Mouse (Mus musculus): ENCODE measurements around the gene Rai14. TPM values are rescaled to one million over a fixed set of nuclear protein-coding genes. Genes with fewer than 3 reads are reported as not detected.
A peak's percentile ranks its signal among the peaks of the same experiment; 100 is the strongest.

The Rai14 gene
- polyA plus RNA-seq, 1 experiment from 2014 or later: 75.0 TPM

DNA sequence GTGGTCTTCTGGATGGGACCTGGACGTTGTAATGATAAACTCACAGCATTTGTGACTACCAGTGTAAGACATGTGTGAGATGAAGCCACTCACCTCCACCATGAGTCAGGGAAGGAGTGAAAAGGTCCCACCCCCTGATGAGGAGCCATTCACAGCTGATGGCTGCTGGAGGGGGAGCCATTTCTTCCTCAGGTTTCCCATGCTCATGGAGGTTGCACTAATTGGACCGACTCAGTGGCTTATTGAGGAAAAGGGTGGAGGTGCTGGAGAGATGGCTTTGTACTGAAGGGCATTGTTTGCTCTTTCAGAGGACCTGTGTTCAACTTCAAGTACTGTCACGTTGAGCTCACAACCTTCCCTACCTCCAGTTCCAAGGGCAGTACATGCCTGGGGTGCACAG is 10.4 kb upstream of the Rai14 start:
- Histone ChIP-seq H3K36me3 (ENCODE audit: control insufficient read depth, insufficient read depth, low read length) (no peaks in the 10 kb centered on the region), H3K27me3 (ENCODE audit: control insufficient read depth, insufficient read depth, low read length) (no peaks in the 10 kb centered on the region), H3K4me3 (ENCODE audit: low read length) (no peak overlapping the region), H3K27ac (ENCODE audit: low read depth, low read length) (no peak overlapping the region), H3K9me3 (ENCODE audit: control insufficient read depth, low read length) (no peaks in the 10 kb centered on the region), H3K9ac (ENCODE audit: low read depth, low read length) (no peak overlapping the region), H3K4me2 (replicated peaks; ENCODE audit: low read depth, low read length) (no peak overlapping the region), H3K4me1 (ENCODE audit: control insufficient read depth, insufficient read depth, low read length) (0 out of 2 replicates have a peak, but pooled peaks cover 4% of the 10 kb centered on the region)
- WGBS: 85% methylated on average over 3 of the region's 3 CpGs
- no peak for ATAC-seq (ENCODE audit: low FRiP score, low TSS enrichment)

DNA sequence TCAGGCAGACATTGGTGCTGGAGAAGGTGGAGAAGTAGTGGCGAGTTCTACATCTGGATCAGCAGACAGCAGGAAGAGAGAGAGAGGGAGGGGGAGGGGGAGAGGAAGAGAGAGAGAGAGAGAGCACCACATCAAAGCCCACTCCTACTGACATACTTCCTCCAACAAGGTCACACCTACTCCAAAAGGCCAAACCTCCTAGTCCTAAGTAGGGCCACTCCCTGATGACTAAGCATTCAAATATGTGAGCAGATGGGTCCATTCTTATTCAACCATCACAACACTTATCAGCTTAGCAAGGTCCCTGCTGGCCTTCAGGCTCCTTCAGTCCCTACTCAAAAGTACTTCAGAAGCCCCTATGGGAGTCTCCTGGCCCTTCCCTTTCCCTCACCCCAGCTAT is 9.1 kb upstream of the Rai14 start:
- WGBS: 45% methylated on average over 1 of the region's 1 CpGs
- Histone ChIP-seq H3K36me3 (ENCODE audit: control insufficient read depth, insufficient read depth, low read length) (no peaks in the 10 kb centered on the region), H3K27me3 (ENCODE audit: control insufficient read depth, insufficient read depth, low read length) (no peaks in the 10 kb centered on the region), H3K4me1 (ENCODE audit: control insufficient read depth, insufficient read depth, low read length) (0 out of 2 replicates have a peak, but pooled peaks cover 4% of the 10 kb centered on the region), H3K4me3 (ENCODE audit: low read length) (no peak overlapping the region), H3K27ac (ENCODE audit: low read depth, low read length) (no peak overlapping the region), H3K9me3 (ENCODE audit: control insufficient read depth, low read length) (no peaks in the 10 kb centered on the region), H3K4me2 (replicated peaks; ENCODE audit: low read depth, low read length) (no peak overlapping the region), H3K9ac (ENCODE audit: low read depth, low read length) (no peak overlapping the region)
- no peak for ATAC-seq (ENCODE audit: low FRiP score, low TSS enrichment)

DNA sequence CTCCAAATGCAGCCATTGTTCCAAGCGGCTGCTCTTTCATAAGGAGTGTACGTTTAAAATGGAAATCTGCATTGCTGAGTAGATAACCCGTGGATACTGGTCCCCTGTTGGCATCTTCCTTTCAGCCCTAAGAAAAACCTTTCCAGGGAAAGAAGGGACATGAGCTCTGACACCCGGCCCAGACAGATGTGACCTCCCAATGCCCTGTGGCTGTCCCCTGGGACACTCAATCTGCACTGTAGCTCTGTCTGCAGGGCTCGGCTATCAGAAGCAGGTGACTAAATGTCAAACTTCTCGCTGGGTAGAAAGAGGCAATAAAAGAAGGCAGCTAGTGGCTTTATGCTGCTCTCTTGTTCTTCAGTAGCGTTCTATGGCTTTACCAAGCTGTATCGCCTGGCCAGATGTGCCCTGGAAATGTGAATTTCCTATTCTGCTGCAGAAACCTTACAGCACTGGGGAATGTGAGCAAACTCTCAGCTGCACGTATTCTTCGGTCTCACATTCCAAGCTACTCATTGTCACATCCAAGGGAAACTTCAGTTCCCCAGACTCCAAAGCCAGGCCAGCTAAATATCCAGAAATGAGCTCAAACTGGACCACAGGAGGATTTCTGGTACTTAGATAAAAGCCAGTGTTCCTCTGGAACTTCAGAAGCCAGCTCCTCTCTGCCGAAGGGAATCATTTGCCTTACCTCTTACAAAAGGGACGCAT is 8.4 kb upstream of the Rai14 start:
- no peak overlapping the region for H3K4me3 ChIP-seq (ENCODE audit: low read length)
- no peaks in the 10 kb centered on the region for H3K27me3 ChIP-seq (ENCODE audit: control insufficient read depth, insufficient read depth, low read length)
- no peaks in the 10 kb centered on the region for H3K9me3 ChIP-seq (ENCODE audit: control insufficient read depth, low read length)
- H3K9ac ChIP-seq (ENCODE audit: low read depth, low read length): no peak overlapping the region
- ATAC-seq (ENCODE audit: low FRiP score, low TSS enrichment): no peak
- no peak overlapping the region for H3K27ac ChIP-seq (ENCODE audit: low read depth, low read length)
- 33% methylated on average over 12 of the region's 12 CpGs for WGBS
- H3K4me2 ChIP-seq (replicated peaks; ENCODE audit: low read depth, low read length): no peak overlapping the region
- no peaks in the 10 kb centered on the region for H3K36me3 ChIP-seq (ENCODE audit: control insufficient read depth, insufficient read depth, low read length)
- 0 out of 2 replicates have a peak, but pooled peaks cover 4% of the 10 kb centered on the region for H3K4me1 ChIP-seq (ENCODE audit: control insufficient read depth, insufficient read depth, low read length)

DNA sequence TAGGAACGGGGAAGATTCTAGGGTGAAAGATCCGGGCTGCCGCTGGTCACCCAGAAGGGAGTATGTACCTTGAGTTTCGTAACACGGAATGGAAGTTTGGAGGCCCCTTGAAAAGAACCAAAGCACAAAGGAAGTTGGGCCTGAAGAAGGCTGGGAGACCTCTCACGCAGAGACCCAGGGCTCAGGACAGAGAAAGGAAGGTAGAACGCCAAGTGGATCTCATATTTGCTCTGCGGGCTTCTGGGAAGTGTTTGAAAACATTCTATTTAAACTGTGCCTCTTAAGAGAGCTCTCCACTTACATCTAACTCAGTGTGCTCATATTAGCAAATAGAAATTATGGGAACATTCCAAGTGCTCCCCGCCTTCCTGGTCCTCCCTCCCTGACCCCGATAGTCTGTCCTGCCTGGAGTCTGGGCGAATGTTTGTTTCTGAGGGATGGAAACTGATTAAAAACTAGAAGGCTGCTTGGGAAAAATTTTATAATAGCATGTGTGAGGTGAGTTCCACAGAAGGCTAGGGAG is 6.9 kb upstream of the Rai14 start:
- no peak overlapping the region for H3K9ac ChIP-seq (ENCODE audit: low read depth, low read length)
- H3K36me3 ChIP-seq (ENCODE audit: control insufficient read depth, insufficient read depth, low read length): no peaks in the 10 kb centered on the region
- H3K27ac ChIP-seq (ENCODE audit: low read depth, low read length): peak overlapping the region; percentile 17; the same call in 1 of the 2 replicates
- H3K27me3 ChIP-seq (ENCODE audit: control insufficient read depth, insufficient read depth, low read length): no peaks in the 10 kb centered on the region
- 0 out of 2 replicates have a peak, but pooled peaks cover 4% of the 10 kb centered on the region for H3K4me1 ChIP-seq (ENCODE audit: control insufficient read depth, insufficient read depth, low read length)
- no peaks in the 10 kb centered on the region for H3K9me3 ChIP-seq (ENCODE audit: control insufficient read depth, low read length)
- WGBS: 91% methylated on average over 11 of the region's 11 CpGs
- no peak overlapping the region for H3K4me3 ChIP-seq (ENCODE audit: low read length)
- ATAC-seq (ENCODE audit: low FRiP score, low TSS enrichment): no peak
- no peak overlapping the region for H3K4me2 ChIP-seq (replicated peaks; ENCODE audit: low read depth, low read length)

DNA sequence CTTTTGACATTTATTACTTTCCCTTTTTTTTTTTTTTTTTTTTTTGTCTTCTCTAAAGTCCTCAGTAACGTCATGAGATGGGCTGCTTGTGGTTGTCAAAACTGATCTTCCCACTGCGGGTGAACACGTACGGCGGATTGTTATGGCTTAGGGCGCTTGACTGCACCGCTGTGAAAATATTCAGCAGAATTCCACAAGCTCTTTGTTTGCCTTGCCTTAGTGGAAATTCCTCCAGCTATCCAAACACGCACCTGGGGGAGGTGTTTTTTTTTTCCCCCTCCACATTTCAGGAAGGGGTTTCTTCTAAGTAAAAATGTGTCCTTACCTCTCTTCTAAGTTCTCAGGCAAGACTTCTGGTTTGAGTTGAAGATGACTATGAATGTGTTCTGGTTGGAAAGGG is 6.2 kb upstream of the Rai14 start:
- Histone ChIP-seq H3K27ac (ENCODE audit: low read depth, low read length) (peak overlapping the region; percentile 17; the same call in 1 of the 2 replicates), H3K9me3 (ENCODE audit: control insufficient read depth, low read length) (no peaks in the 10 kb centered on the region), H3K4me1 (ENCODE audit: control insufficient read depth, insufficient read depth, low read length) (0 out of 2 replicates have a peak, but pooled peaks cover 4% of the 10 kb centered on the region), H3K4me3 (ENCODE audit: low read length) (no peak overlapping the region), H3K27me3 (ENCODE audit: control insufficient read depth, insufficient read depth, low read length) (no peaks in the 10 kb centered on the region), H3K4me2 (replicated peaks; ENCODE audit: low read depth, low read length) (no peak overlapping the region), H3K36me3 (ENCODE audit: control insufficient read depth, insufficient read depth, low read length) (no peaks in the 10 kb centered on the region), H3K9ac (ENCODE audit: low read depth, low read length) (no peak overlapping the region)
- 39% methylated on average over 8 of the region's 8 CpGs for WGBS
- no peak for ATAC-seq (ENCODE audit: low FRiP score, low TSS enrichment)

- Histone ChIP-seq H3K9me3 (ENCODE audit: control insufficient read depth, low read length) (no peaks in the 10 kb centered on the region), H3K4me3 (ENCODE audit: low read length) (no peak overlapping the region), H3K4me1 (ENCODE audit: control insufficient read depth, insufficient read depth, low read length) (0 out of 2 replicates have a peak, but pooled peaks cover 4% of the 10 kb centered on the region), H3K4me2 (replicated peaks; ENCODE audit: low read depth, low read length) (no peak overlapping the region), H3K27me3 (ENCODE audit: control insufficient read depth, insufficient read depth, low read length) (no peaks in the 10 kb centered on the region), H3K27ac (ENCODE audit: low read depth, low read length) (no peak overlapping the region), H3K36me3 (ENCODE audit: control insufficient read depth, insufficient read depth, low read length) (no peaks in the 10 kb centered on the region), H3K9ac (ENCODE audit: low read depth, low read length) (no peak overlapping the region)
- WGBS: 76% methylated on average over 11 of the region's 11 CpGs
- ATAC-seq (ENCODE audit: low FRiP score, low TSS enrichment): no peak
Measured at GRCm38 (mm10) chr15:10720188-10720587, 5.8 kb upstream of the Rai14 start.

DNA sequence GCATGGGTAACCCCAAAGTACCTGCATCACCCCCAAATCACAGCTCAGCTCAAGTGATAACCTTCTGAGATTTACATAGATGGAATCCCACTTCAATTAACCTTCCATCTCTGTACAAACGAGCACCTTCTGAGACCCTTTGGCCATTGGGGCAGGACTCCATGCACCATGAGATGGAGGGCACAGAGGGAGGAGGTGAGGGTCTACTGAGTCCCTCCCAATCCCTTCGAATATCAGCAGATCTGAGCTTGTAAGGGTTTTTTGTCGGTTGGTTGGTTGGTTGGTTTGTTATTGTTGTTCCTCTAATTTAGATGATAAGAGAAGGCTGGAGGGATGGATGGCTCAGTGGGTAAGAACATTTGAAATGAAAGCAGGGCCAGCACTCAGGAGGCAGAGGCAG is 5.1 kb upstream of the Rai14 start:
- ATAC-seq (ENCODE audit: low FRiP score, low TSS enrichment): no peak
- 81% methylated on average over 3 of the region's 3 CpGs for WGBS
- H3K4me2 ChIP-seq (replicated peaks; ENCODE audit: low read depth, low read length): no peak overlapping the region

DNA sequence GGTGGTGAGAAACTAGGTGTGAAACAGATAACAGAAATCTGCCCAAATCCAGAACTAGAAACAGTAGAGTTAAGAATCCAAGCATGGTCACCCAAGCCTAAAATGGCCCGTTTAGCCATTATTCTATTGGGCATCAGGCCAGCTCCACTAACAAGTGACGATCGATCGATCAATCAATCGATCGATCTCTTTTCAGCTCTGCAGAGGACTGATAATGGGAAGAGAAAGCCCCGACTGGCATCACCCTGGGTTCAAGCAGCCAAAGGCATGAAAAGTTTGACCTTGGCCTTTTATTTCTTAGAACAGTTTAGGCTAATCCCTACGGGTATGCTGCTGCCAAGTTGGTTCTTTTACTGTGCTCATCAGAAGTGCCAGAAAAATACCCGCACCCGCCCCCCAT is 4.3 kb upstream of the Rai14 start:
- Histone ChIP-seq H3K4me2 (replicated peaks; ENCODE audit: low read depth, low read length) (no peak overlapping the region), H3K4me1 (ENCODE audit: control insufficient read depth, insufficient read depth, low read length) (0 out of 2 replicates have a peak, but pooled peaks cover 4% of the 10 kb centered on the region), H3K9me3 (ENCODE audit: control insufficient read depth, low read length) (no peaks in the 10 kb centered on the region), H3K36me3 (ENCODE audit: control insufficient read depth, insufficient read depth, low read length) (no peaks in the 10 kb centered on the region), H3K9ac (ENCODE audit: low read depth, low read length) (no peak overlapping the region), H3K27me3 (ENCODE audit: control insufficient read depth, insufficient read depth, low read length) (no peaks in the 10 kb centered on the region), H3K27ac (ENCODE audit: low read depth, low read length) (no peak overlapping the region), H3K4me3 (ENCODE audit: low read length) (no peak overlapping the region)
- no peak for ATAC-seq (ENCODE audit: low FRiP score, low TSS enrichment)
- WGBS: 90% methylated on average over 10 of the region's 10 CpGs

More for the DNA sequence above, 5.1 kb upstream of the Rai14 start:
- Histone ChIP-seq H3K9me3 (ENCODE audit: control insufficient read depth, low read length) (no peaks in the 10 kb centered on the region), H3K36me3 (ENCODE audit: control insufficient read depth, insufficient read depth, low read length) (no peaks in the 10 kb centered on the region), H3K4me3 (ENCODE audit: low read length) (no peak overlapping the region), H3K9ac (ENCODE audit: low read depth, low read length) (no peak overlapping the region), H3K27ac (ENCODE audit: low read depth, low read length) (no peak overlapping the region), H3K27me3 (ENCODE audit: control insufficient read depth, insufficient read depth, low read length) (no peaks in the 10 kb centered on the region), H3K4me1 (ENCODE audit: control insufficient read depth, insufficient read depth, low read length) (0 out of 2 replicates have a peak, but pooled peaks cover 4% of the 10 kb centered on the region)

- no peak for ATAC-seq (ENCODE audit: low FRiP score, low TSS enrichment)
- H3K4me3 ChIP-seq (ENCODE audit: low read length): no peak overlapping the region
- 90% methylated on average over 1 of the region's 1 CpGs for WGBS
- no peaks in the 10 kb centered on the region for H3K36me3 ChIP-seq (ENCODE audit: control insufficient read depth, insufficient read depth, low read length)
- no peak overlapping the region for H3K27ac ChIP-seq (ENCODE audit: low read depth, low read length)
- H3K9ac ChIP-seq (ENCODE audit: low read depth, low read length): no peak overlapping the region
- no peak overlapping the region for H3K4me2 ChIP-seq (replicated peaks; ENCODE audit: low read depth, low read length)
- no peaks in the 10 kb centered on the region for H3K9me3 ChIP-seq (ENCODE audit: control insufficient read depth, low read length)
- no peaks in the 10 kb centered on the region for H3K27me3 ChIP-seq (ENCODE audit: control insufficient read depth, insufficient read depth, low read length)
- H3K4me1 ChIP-seq (ENCODE audit: control insufficient read depth, insufficient read depth, low read length): peaks cover under 1% of the 10 kb centered on the region; the same call in 1 of the 2 replicates
Measured at GRCm38 (mm10) chr15:10717284-10717683, 2.9 kb upstream of the Rai14 start.
